Mouse (Mus musculus): ENCODE results near the gene Wnt7b.
A peak's percentile ranks its signal among the peaks of the same experiment; 100 is the strongest.

DNA sequence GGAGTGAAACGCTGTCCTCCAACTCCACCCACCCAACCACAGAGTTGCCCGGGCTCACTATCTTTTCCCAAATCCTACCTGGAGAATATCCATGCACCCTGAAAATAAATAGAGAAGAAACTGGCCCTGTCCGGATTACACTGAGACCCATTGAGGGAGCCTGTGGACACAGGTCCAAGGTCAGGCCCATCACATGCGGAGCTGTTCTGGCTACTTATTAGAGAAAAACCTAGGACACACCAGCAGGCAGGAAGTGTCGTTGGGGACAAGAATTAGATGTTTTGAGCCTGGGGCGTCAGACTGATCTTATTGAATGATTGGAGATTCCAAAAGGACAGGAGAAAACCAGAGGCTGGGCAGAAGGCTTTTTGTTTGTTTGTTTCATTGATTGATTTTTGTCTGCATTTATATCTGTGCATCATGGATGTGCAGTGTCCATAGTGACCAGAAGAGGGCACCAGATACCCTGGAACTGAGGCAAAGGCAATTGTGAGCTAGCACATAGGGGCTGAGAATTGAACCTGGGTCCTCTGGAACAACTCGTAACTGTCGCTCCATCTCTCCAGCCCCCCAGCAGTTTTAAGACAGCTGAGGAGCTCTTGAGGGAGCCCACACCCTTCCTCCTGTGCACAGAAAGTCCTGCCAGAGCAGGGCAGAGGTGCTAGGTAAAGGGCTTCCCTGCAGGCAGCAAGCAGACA, 30.5 kb upstream of the Wnt7b start:
- TF ChIP-seq CTCF (IDR thresholded peaks at IDR 0.05; ENCODE audit: low read depth, low read length) (peak; percentile 74), POLR2A (IDR thresholded peaks at IDR 0.05; ENCODE audit: borderline replicate concordance, low read depth, low read length) (no peak)
